Mouse (Mus musculus) retina, postnatal 1 day (tissue): ENCODE data around the gene Olfr692.

Experiments
- DNase-seq: peaks from one replicate; pipeline ENCODE4 v3.0.0-alpha.2; 2012

Olfr692 gene

GRCm38 (mm10) chr7:105406322-105406721 lies 38.3 kb downstream of the Olfr692 start:
- no peak for DNase-seq

- DNase-seq: peak; percentile 74
These were observed 44.0 kb downstream of the Olfr692 start for GRCm38 (mm10) chr7:105411874-105412632.

DNA sequence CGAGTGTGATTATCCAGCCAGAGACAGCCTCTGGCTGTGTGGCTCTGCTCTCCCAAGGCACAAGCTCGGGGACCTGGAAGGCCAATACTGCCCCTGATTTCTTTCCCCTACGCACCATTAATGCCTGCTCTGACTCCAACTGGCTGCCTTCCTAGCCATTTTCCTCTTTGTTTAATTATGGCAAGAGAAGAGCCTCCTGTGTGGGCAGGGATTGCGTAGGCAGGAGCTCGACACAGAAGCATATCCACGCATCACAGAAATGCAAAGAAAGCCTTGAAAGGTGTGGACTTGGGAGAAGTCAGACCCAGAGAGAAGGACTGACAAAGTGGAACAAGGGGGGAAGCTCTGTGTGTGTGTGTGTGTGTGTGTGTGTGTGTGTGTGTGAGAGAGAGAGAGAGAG lies 46.4 kb downstream of the Olfr692 start:
- DNase-seq: no peak

DNA sequence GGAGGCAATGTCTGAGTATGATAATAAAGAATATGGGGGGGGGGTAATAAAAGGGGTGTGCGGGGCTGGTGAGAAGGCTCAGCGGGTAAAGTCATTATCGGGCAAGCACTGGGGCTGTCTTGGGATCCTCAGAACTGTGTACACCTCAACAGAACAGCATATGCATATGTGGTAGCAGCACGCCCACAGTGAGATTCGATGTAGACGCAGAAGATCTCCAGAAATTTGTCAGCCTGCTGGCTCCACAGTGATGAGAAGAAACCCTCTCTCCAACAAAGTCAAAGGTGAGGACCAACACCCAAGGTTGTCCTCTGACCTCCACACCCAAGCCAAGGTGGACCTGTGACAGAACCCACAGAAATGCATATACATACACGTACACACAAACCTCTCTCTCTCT lies 48.5 kb downstream of the Olfr692 start:
- no peak for DNase-seq

DNA sequence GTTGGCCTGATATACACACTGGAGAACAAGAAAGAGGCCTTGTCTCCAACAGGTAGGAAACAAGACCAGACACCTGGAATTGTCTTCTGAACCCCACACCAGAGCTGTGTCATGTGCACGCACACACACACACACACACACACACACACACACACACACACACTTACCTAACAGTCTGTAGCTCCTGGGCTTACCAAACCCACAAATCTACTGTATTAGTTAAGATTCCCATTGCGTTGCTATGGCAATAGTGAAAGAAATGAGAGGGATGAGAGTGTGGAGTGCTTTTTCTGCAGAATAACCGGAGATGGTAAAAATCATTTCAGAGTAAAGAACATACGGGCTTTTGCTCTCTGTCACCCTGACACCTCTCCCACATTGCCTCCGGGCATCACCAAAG lies 50.1 kb downstream of the Olfr692 start:
- DNase-seq: no peak
